Mouse (Mus musculus) adrenal gland, postnatal 36 days (tissue): ENCODE results near the gene Efna5. TPM values are rescaled to one million over a fixed set of nuclear protein-coding genes. Genes with fewer than 3 reads are reported as not detected.

Source experiments
- DNase-seq, 2 experiments: peaks; one replicate each; pipeline ENCODE4 v3.0.0; 2021; ENCODE audit warnings: mixed read lengths in 1 of 2
- long read RNA-seq, 2 experiments: library from polyadenylated mRNA; stranded (forward); transcript quantifications; one replicate each; pipeline ENCODE4 v2.0.0; 2021; ENCODE audit warnings: borderline sequencing depth in 2 of 2
- total RNA-seq, 2 experiments: library from RNA; stranded (reverse); gene quantifications; 2 replicates each; pipeline ENCODE4 v1.2.3; 2021

The Efna5 gene
- total RNA-seq = 10 to 100 TPM; 17.3 to 21.5 TPM
- long read RNA-seq, experiment 1, partial matches to known transcripts = 1 of 4 reads
- long read RNA-seq, experiment 1, other reads (novel, unspliced or antisense) = 3 of 4 reads
- long read RNA-seq, experiment 2, partial matches to known transcripts = 0 of 1 reads
- long read RNA-seq, experiment 2, other reads (novel, unspliced or antisense) = 1 of 1 reads

DNA sequence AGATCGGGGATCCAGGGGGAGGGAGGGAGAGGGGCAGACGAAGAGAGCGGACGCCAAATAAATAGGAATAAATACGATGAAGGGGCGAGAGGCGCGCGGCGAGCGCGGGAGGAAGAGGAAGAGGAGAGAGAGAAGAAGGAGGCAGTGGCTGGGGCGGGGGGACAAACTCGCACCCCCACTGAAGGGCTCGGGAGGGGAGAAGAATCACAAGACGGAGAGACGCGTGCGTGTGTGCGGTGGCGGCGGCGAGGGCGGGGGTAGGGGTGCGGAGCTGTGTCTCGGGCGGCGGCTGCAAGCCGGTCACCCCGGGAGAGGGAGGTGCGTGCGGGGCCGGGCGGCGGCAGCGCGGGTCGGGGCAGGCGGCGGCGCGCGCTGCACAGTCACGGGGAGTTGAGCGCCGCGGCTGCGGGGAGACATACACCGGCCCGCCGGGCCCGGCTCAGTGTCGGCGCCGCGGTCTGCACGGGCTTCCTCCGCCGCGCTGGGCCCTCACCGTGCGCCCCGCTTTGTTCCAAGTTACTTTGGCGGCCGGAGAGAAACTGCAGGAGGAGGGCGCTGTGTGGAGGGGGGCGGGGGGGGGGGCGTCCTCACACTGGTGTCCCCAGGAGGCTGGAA, at the start of gene Efna5:
Gene Efna5 (minus strand): TSS at position 142 of the 615 bp plus-strand sequence.
- DNase-seq = peak; percentile 37 to 64

DNA sequence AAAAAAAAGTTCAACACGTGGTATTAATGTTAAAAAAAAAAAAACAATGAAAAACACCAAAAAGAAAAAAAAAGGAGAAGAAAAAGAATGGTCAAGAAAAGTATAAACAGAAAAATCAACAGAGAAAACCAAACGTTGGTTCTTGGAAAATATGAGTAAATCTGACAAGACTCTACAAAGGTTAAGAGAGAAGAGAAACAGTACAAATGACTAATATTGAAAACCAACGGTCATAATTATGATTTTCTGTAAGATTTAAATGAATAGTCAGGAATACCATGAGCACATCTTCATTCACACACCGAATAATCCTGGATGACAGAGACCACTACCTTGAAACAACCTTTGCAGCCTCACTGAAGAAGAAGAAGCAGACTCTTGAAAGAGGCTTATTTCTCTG, 34.2 kb upstream of the Efna5 start:
- DNase-seq = no peak

DNA sequence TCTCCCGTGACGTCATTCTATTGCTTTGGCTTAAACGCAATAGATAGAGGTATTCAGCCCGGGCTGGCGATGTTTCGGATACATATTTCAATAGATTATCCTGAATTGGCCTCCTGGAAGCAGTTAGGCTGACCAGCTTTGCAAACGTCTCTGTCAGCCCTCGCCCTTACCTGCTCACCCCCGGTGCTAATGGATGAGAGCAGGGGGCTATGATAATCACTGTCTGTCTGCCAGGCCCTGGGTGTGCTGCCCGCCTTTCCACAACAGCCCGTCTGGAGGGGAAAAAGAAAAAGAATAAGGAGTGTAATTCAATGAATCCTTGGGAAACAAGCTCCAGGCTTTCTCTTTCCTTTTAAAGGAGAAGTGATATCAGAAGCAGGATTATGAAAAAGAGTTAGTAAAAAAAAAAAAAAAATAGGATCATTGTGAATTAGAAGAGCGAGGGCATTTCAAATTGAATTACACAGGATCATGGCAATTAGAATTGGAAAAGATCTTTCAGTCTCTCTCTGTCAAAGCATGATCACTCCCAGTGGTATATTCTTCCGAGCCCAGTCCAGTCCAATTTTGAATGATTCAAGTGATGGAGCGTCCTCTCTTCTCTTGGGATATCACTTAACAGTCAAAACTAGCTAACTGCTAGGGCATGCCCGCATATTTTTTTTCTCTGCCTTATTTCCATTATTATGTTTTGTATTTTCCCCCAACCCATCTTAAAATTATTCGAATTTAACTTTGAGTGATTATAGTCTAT, 24.8 kb upstream of the Efna5 start:
- no peak for DNase-seq

DNA sequence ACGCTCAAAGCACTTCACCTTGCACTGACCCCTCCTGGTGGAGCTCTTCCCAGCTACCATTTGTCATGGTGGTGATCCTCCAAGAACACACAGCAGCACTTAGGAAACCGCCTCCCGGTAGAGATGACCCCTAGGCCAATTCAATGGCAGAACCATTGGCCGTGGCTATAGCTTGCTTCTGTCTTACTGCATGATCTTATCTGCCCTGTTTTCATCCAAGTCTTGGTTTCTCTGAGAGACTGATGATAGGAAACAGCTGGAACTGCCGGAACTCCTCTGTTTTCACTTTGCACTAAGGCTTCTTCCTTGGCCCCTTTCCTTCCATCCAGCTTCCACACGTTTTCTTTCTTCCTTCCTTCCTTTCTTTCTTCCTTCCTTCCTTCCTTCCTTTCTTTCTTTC, 17.9 kb upstream of the Efna5 start:
- DNase-seq = no peak

DNA sequence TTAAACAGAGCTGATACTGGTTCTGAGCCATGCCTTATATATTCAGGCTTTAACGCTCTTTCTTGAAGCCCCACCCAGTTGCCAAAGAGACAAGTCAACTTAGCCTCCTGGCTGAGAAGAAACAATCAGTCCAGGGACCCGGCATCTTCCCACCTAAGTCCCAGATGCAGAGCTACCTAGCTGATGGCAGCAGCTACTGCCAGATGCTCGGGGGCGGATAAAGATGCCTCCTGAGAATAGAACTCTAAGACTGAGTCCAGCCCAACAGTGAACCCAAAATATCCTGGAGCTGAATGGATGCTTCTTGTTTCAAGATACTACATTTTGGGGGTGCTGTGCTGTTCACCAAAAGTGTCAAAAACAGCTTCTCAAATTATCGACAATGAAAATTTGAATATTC, 8.9 kb upstream of the Efna5 start:
- no peak for DNase-seq

DNA sequence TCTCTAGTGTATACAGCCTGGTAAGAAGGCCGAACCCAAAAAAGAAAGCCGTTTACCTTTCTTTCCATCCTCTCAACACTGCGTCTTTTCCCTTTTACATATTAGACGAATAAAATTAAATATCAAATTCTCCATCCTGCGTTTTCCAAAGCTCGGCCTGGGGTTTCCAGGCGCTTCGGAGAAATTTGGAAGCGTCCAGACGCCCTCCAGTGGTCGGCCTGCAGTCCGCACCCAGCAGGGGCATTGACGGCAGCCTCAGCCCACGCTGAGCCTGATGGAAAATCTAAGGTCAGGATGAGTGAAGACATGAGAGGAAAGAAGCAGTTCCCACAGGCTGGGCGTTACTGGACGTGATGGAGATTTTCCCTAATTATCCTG, 3.0 kb upstream of the Efna5 start:
- DNase-seq = peak; percentile 87 to 91

DNA sequence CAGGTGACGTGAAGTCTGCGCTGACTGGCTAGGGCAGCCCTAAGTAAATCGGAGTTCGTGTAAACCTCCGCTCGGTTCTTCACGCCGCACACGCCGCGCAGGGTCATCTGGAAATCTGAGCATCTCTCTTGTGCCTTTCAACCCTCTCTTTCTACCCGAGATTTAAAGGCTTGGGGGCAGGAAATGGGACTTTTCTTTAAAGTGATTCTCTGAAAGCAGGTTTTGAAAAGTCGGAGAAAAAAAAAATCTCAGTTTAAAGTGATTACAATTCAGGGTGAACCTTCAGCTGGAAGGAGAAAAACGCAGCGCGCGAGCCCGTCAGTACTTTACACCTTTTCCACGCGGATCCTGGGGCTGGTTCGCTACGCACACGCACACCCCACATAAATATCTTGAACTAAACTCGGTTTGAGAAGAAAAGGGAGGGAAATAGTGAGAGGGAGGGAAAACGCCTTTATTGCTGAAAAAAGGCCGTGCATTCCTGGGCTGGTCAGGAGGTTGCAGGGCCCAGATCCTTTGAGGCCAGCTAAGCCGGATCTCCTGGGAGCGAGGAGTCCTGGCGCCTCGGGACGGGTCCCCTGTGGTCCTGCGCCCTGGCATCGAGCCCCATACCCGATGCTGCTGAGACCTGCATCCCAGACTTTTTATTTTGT, 2.5 kb upstream of the Efna5 start:
- peak in 1 of 2 experiments; percentile 60 for DNase-seq

DNA sequence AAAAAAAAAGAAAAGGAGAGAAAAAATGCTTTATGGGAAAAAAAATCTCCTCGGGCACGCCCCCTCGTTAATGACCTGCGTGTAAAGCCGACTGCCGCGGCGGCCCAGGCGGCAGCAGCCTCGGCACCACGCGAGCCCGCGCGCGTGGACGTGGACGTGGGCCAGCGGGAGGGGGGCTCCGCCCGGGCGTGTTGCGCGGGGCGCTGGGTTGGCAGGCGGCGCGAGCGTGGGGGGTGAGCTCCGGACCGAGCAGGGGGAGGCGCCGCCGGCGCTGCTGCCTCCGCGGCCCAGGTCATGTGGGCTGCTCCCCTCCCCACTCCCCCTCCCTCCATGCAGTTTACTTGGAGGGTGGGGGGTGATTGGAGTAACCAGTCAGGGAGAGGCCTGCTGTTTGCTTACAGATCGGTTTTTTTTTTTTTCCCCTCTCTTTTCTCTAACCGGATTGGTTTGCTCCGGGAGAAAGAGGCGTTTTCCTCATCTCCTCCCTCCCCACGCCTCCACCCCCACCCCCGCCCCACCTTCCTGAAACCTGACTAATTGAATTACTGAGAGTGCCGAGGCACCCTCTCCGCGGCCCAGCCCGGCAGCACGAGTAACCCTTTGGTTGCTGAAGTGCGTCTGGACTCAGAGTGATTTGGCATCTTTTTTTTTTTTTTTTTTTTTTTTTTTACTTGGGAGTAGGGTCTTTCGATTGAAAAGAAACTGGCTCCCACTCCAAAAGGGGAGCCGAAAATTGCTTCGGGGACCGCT, 1.8 kb upstream of the Efna5 start:
- DNase-seq = peak; percentile 87 to 91

DNA sequence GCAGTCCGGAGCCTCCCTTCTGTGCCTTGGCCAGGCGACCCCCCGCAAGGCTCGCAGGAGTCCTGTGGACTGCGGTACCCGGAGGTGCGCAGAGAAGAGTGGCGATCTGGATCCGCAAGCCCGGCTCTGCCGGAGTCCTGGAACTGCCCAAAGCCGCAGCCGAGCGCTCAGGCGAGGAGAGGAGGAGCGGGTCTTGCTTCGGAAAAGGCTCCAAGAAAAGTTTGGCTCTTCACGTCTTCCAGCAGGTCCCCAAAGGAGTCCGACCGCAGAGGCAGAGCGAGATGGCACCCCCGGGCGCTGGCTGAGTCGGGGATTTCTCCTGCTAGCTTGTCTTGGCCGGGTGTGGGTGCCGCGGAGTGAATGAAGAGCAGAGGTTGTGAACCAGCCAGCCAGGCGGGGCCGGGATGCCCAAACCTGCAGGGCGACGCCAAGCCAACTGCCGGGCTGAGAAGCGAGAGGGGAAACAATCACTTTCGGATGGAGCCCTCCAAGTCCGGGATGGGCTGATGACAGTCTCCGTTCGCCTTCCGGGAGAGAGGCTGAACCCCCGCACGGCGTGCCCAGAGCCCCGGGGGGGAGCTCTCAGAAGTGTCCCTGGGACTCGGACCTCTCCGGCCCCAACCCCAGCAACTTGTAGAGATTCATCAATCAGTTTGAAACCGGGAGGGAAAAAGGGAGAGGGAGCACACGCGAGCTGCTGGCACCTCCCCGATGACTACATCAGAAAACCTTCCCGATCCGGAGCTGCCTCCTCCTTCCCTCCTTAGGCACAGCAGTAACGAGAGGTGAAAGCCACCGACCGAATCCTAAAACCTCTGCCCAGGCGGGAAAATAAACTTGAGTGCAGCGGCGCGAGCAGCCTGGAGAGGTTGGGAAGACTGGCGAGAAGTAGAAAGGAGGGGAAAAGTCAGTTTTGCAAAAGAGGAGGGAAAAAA, 941 bp upstream of the Efna5 start:
- peak; percentile 66 to 75 for DNase-seq

DNA sequence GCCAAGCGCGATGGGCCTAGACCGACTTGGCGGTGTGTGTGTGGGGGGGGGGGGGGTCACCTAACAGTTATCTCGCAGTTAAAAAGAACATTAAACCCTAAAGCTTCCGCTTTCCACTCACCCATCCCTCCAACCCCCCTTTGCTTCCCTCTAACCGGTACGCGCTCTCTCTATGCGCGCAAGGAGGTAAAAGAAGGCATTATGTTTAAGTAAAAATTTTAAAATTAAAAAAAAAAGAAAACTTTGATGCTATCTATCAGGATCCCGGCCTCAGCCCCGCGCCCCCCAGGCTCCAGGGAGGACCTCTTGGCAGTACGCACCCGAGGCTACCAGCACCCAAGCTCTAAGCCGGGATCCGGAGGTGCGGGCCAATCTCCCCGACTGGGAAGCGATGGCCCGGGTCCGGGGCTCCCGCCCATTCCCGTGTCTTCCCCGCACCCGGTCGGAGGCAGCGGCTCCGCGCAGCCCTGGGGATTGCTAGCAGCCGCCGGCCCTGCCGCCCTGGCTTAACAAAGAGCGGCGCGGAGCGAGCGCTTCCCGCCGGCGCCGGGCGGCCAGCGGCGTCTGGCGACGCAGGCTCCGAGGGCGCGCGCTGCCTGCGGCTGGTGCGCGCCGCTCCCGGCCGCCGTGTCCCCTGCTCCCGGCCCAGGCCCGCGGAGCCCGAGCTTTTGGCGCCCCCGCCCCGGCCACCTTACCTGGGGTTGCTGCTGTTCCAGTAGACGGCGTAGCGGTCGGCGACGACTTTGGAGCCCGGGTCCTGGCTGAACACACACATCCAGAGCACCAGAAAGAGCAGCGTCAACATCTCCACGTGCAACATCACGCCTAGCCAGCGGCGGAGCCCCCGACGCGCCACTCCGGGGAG, 574 bp downstream of the Efna5 start:
- DNase-seq = peak; percentile 55 to 65

DNA sequence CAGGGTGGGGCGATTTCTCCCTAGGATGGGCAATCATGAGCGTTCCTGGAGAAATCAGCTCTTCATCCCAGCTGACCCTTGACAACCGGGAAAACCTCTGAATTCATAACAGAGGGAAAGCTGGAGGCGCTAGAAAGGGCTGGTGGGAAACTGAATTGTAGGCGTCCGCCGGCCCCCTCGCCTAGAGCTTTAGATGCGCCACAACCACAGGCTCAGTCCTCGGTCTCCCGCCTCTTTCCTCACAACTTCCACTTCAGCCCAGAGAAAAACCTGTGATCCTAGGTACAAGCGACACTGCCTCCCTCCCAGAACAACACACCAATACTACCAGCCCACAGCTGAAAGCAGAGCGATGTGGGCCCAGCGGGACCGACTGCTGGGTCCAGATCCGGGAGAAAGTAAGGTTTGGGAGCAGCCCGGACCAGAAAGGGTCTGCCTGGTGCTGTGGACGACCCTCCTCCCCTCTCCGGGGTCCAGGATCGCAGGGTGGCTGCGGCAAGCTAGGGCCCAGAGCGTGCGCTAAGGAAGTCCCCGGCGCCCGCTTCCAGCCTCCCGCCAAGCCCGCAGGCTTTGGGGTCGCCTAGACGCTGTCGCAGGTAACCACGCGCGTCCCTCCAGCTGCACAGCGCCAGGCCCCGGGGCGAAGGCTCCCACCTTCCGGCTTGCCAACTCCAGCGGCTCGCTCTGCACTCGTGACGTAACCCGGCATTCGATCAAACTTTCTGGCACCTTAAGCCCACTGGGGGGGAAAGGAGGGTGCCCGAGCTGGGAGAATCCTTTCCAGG, 1.4 kb downstream of the Efna5 start:
- peak; percentile 64 to 72 for DNase-seq

DNA sequence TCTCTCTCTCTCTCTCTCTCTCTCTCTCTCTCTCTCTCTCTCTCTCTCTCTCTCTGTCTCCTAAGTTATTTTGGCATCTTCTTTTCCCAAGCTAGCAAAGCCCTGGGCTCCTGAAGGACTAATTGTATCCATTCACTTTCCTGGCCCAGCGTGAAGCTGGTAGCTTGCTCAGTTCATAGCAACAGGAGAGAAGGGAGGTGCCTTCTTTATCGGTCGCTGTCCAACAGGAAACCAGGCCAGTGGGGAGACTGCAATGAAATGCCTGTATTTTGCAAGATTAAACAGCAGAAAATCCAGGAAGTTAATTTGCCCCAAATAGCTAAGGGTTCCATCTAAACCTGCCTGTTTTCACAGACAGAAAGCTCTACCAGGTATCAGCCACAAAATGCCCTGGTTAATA, 5.4 kb downstream of the Efna5 start:
- DNase-seq = peak; percentile 8 to 14

DNA sequence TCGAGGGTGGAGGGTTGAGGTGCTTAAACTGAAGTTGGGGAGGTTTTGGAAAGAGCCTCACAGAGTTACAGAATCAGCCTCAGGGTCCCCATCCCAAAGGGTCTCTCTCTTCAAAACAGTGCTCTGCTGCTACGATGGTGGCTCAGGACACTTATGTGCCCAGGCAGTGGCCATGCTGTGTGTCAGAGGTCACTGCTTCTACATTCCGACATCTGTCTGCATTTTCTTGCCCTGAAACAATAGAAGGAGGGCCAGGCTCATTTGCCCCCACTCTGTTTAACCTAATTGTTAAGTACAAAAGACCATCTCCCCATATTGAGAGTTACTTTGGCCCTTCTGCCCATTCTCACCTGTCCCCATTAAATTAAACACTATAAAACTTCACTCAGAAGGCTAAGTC, 9.2 kb downstream of the Efna5 start:
- no peak for DNase-seq

DNA sequence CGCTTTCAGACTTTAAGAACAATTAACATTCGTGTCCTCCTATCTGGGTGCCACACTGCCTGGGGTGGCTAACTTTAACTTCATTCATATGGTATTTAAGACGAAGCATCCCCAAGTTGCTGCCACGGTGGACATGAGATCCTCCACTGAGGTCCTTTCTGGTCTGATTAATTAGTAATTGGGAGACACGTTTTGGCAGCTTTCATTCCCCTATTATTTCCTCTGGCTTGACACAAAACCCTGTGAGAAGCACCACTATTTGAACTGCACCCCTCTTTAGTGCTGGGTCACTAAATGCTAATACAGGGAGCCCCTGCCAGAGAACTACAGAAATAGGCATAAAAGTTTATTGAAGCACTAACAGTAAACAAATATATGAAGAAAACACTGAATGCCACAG, 9.9 kb downstream of the Efna5 start:
- no peak for DNase-seq

DNA sequence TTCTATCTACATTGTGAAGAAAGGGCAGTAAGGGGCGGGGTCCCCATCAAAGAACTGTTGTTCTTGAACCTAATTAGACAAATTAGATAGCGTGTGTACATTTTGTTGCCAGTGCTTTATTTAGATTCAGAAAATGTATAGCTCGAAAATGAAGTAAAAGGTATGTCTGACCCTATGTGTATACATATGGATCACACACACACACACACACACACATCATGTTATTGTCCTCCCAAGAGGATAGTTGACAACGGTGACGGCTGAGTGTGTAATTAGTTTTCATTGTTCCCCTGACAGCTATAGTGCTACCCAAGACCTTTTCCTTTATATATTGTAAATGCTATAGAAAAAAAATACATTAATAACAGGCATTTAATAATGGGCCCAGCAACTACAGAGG, 10.7 kb downstream of the Efna5 start:
- no peak for DNase-seq

DNA sequence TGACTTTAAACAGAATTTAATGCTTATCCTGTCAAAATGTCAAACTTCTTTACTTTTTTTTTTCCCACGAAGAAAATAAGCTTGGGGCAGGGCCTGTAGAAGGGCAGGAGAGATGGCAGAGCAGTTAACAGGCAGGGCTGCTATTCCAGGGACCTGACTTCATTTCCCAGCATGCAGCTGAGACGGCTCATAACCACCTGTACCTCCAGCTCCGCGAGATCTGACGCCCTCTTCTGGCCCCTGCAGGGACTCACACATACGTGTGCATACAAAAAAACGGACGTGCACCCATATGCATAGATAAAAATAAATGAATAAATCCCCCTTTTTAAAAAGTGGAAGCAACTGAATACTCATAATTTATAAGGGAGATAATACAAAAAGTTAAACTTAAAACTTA, 16.2 kb downstream of the Efna5 start:
- no peak for DNase-seq

DNA sequence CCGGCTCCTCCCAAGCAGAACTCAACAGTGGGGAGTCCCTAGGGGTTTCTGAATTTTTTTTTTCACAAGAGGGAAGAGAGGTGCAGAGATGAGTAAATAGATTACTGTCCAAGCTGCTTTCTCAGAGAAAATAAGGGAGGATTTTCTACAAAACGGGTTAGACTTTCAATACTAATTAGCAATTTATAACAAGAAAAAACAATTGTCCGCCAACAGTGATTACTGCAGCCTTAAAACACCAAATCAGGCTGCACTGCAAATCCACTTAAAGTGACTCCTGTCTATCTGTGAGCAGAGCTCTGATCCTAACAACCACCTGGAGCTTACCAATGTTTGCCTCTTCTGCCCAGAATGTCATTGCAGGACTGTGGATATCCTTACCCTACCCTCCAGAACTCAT, 18.1 kb downstream of the Efna5 start:
- no peak for DNase-seq

DNA sequence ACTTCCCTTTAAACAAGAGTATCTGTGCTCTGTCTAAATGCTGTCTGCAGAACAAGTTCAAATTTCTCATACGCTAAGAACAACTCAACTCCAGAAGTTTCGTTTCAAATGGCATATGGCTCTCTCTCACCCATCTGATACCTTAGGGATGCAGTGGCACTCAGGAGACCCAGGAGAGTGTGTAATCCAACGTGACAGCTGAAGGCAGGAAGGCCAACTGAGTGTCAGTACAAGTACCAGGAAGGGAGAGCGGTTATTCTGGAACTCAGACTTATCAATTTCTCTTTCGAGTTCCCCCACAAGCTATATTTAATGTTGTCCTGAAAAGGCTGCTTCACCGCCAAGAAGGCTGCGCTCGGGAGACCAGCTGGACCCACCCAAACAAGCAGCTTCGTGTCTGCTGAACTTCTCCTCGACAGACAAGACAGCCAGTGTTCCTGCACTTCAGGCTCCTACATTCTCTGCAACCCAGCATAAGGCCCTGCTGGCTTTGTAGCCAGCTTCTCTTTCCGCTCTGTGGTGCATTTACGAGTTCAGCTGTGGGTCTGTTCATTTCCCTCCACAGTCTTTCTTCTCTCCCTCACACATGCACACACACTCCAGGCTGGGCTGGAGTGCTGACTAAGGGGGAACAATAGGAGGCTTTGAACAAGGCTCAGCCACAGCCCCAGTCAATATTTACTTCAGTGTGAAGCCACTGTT, 18.7 kb downstream of the Efna5 start:
- no peak for DNase-seq

DNA sequence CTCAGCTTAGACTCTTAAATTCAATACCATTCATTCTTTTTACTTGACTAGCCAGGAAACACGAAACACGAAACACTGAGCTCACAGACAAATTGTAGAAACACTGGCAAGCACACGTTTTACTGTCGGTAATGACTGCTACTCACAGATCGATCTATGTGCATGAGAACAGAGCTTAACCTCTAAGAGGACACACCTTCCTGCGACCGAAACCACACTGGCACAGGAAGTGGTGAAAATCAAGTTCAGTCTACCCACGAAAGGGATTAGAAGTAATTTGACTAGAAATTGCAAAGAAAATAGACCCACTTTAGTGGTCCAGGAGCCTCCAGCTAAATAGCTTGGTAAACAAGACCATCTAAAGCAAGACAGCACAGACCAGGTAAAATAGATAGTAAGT, 23.8 kb downstream of the Efna5 start:
- DNase-seq = no peak
